In genomic region chr9:21016331-21017176, GRCm38 (mm10) we compare ENCODE assay signal across 8 mouse cellular contexts. TPM values are rescaled to one million over a fixed set of nuclear protein-coding genes. Genes with fewer than 3 reads are reported as not detected.
DNase-seq lines count a peak whose midpoint lies in the region; ATAC-seq and TF ChIP-seq lines count a peak whose summit lies in the region.

No protein-coding gene starts in this region.

- DNase-seq in midbrain, embryonic 11.5 days (ENCODE audit: low spot score, missing footprints) = peak; percentile 87
- DNase-seq in hindbrain, postnatal 0 days (ENCODE audit: low spot score) = no peak
- no peak for DNase-seq in retina, embryonic 14.5 days (ENCODE audit: low spot score)
- no peak for DNase-seq in urinary bladder, postnatal 4 days (ENCODE audit: low spot score in 2 of 2)
- no peak for DNase-seq in gastrocnemius, postnatal 25 days

- H3K9ac ChIP-seq in midbrain, embryonic 11.5 days (ENCODE audit: low read length) = no peak overlapping the region
- H3K9ac ChIP-seq in midbrain, embryonic 13.5 days (replicated peaks) = no peak overlapping the region
- no peak overlapping the region for H3K9ac ChIP-seq in hindbrain, postnatal 0 days (replicated peaks; ENCODE audit: low read length)

- H3K4me1 ChIP-seq in midbrain, embryonic 11.5 days (ENCODE audit: control insufficient read depth, insufficient read depth, low read length) = no peaks in the 10 kb centered on the region; the same call in 1 of the 2 replicates
- H3K4me1 ChIP-seq in midbrain, embryonic 13.5 days (replicated peaks) = peaks cover 10% of the 10 kb centered on the region
- no peaks in the 10 kb centered on the region for H3K4me1 ChIP-seq in hindbrain, postnatal 0 days (ENCODE audit: insufficient read depth, low read length)

- H3K27me3 ChIP-seq in midbrain, embryonic 11.5 days (ENCODE audit: control insufficient read depth, insufficient read depth, low read length) = peaks cover 35% of the 10 kb centered on the region
- H3K27me3 ChIP-seq in midbrain, embryonic 13.5 days = peaks cover 67% of the 10 kb centered on the region
- H3K27me3 ChIP-seq in hindbrain, postnatal 0 days (ENCODE audit: insufficient read depth, low read length) = peaks cover 28% of the 10 kb centered on the region

- H3K27ac ChIP-seq in midbrain, embryonic 11.5 days (ENCODE audit: low read depth, low read length) = no peak overlapping the region
- H3K27ac ChIP-seq in midbrain, embryonic 13.5 days = no peak overlapping the region
- H3K27ac ChIP-seq in hindbrain, postnatal 0 days = no peak overlapping the region

- no peak overlapping the region for H3K4me2 ChIP-seq in midbrain, embryonic 11.5 days
- H3K4me2 ChIP-seq in midbrain, embryonic 13.5 days (replicated peaks) = no peak overlapping the region
- peak overlapping the region; percentile 50 for H3K4me2 ChIP-seq in hindbrain, postnatal 0 days (ENCODE audit: low read depth, low read length)

- H3K36me3 ChIP-seq in midbrain, embryonic 11.5 days (ENCODE audit: control insufficient read depth, insufficient read depth, low read length) = no peaks in the 10 kb centered on the region
- no peaks in the 10 kb centered on the region for H3K36me3 ChIP-seq in midbrain, embryonic 13.5 days
- no peaks in the 10 kb centered on the region for H3K36me3 ChIP-seq in hindbrain, postnatal 0 days (ENCODE audit: insufficient read depth, low read length)

- no peak overlapping the region for H3K4me3 ChIP-seq in midbrain, embryonic 11.5 days (ENCODE audit: low read depth, low read length)
- H3K4me3 ChIP-seq in midbrain, embryonic 13.5 days (replicated peaks) = no peak overlapping the region
- peak overlapping the region; percentile 26 for H3K4me3 ChIP-seq in hindbrain, postnatal 0 days (ENCODE audit: low read length)

- ATAC-seq in midbrain, embryonic 11.5 days (ENCODE audit: low FRiP score) = no peak
- no peak for ATAC-seq in midbrain, embryonic 13.5 days
- 0 out of 2 replicates have a peak, but pooled peaks have one; percentile 9 for ATAC-seq in common myeloid progenitor, adult 5-6 weeks (replicated peaks; ENCODE audit: low read depth, poor library complexity, severe bottlenecking)
- ATAC-seq in hindbrain, postnatal 0 days = no peak
- ATAC-seq in monocyte, adult 5-6 weeks (replicated peaks; ENCODE audit: insufficient number of reproducible peaks, low FRiP score, low TSS enrichment, poor library complexity, severe bottlenecking) = 0 out of 2 replicates have a peak, but pooled peaks have one; percentile 12

- no peak for TF ChIP-seq CTCF in hindbrain, postnatal 0 days (IDR thresholded peaks at IDR 0.05; ENCODE audit: low read depth)

- no peaks in the 10 kb centered on the region for H3K9me3 ChIP-seq in midbrain, embryonic 11.5 days (ENCODE audit: control insufficient read depth, low read length)
- H3K9me3 ChIP-seq in midbrain, embryonic 13.5 days = no peaks in the 10 kb centered on the region
- no peaks in the 10 kb centered on the region for H3K9me3 ChIP-seq in hindbrain, postnatal 0 days (ENCODE audit: low read length)

- 5% methylated on average over 17 of the region's 17 CpGs for WGBS in midbrain, embryonic 11.5 days
- WGBS in midbrain, embryonic 13.5 days = 5% methylated on average over 17 of the region's 17 CpGs
- 7% methylated on average over 17 of the region's 17 CpGs for whole genome bisulfite sequencing in hindbrain, postnatal 0 days

RNA-seq across cellular contexts. Expression of gene Icam1, which starts 0.8 kb away (rescaled TPM):
- polyA plus RNA-seq in midbrain, embryonic 11.5 days (2014; fragmentation: Nextera tagmentation; extraction: Ambion mirVana) = 3.9 and 4.0 TPM in 2 replicates
- polyA plus RNA-seq in midbrain, embryonic 13.5 days (2015; fragmentation: Nextera tagmentation; extraction: Ambion mirVana) = 2.9 and 3.9 TPM in 2 replicates
- total RNA-seq in common myeloid progenitor, adult 5-6 weeks (2017) = 9.1 and 14.8 TPM in 2 replicates
- total RNA-seq in hindbrain, postnatal 0 days (2014; rRNA removed) = 4.3 and 5.0 TPM in 2 replicates
- 3.8 and 4.4 TPM in 2 replicates for polyA plus RNA-seq in hindbrain, postnatal 0 days (2015; fragmentation: Nextera tagmentation; extraction: Ambion mirVana)
- 55.1 to 94.2 TPM (median 67.6 TPM) in 3 replicates for total RNA-seq in monocyte, adult 5-6 weeks (2017)
- total RNA-seq in gastrocnemius, postnatal 25 days (2021) = 1 to 10 TPM; 1.6 to 3.0 TPM

RNA-seq across cellular contexts. Expression of gene Icam4, which starts 12.6 kb away (rescaled TPM):
- 5.4 and 9.2 TPM in 2 replicates for polyA plus RNA-seq in midbrain, embryonic 11.5 days (2014; fragmentation: Nextera tagmentation; extraction: Ambion mirVana)
- 0.23 TPM in 2 replicates for polyA plus RNA-seq in midbrain, embryonic 13.5 days (2015; fragmentation: Nextera tagmentation; extraction: Ambion mirVana)
- 11.5 and 28.9 TPM in 2 replicates for total RNA-seq in common myeloid progenitor, adult 5-6 weeks (2017)
- not detected in 2 replicates for total RNA-seq in hindbrain, postnatal 0 days (2014; rRNA removed)
- 0.15 TPM in 1 of 2 replicates, not detected in the other for polyA plus RNA-seq in hindbrain, postnatal 0 days (2015; fragmentation: Nextera tagmentation; extraction: Ambion mirVana)
- total RNA-seq in monocyte, adult 5-6 weeks (2017) = 1.6 to 3.0 TPM in 2 of 3 replicates, not detected in the other
- 1 to 10 TPM; 1.0 to 1.6 TPM for total RNA-seq in gastrocnemius, postnatal 25 days (2021)

RNA-seq across cellular contexts. Expression of gene Mrpl4, which starts 14.0 kb away (rescaled TPM):
- polyA plus RNA-seq in midbrain, embryonic 11.5 days (2014; fragmentation: Nextera tagmentation; extraction: Ambion mirVana) = 120 and 121 TPM in 2 replicates
- 98.1 and 102 TPM in 2 replicates for polyA plus RNA-seq in midbrain, embryonic 13.5 days (2015; fragmentation: Nextera tagmentation; extraction: Ambion mirVana)
- total RNA-seq in common myeloid progenitor, adult 5-6 weeks (2017) = 33.0 and 35.8 TPM in 2 replicates
- 104 and 107 TPM in 2 replicates for total RNA-seq in hindbrain, postnatal 0 days (2014; rRNA removed)
- polyA plus RNA-seq in hindbrain, postnatal 0 days (2015; fragmentation: Nextera tagmentation; extraction: Ambion mirVana) = 117 and 124 TPM in 2 replicates
- 21.9 to 41.1 TPM (median 25.6 TPM) in 3 replicates for total RNA-seq in monocyte, adult 5-6 weeks (2017)
- 10 to 100 TPM; 61.9 to 62.8 TPM for total RNA-seq in gastrocnemius, postnatal 25 days (2021)

RNA-seq across cellular contexts. Expression of gene Icam5, which starts 15.3 kb away (rescaled TPM):
- not detected in 2 replicates for polyA plus RNA-seq in midbrain, embryonic 11.5 days (2014; fragmentation: Nextera tagmentation; extraction: Ambion mirVana)
- polyA plus RNA-seq in midbrain, embryonic 13.5 days (2015; fragmentation: Nextera tagmentation; extraction: Ambion mirVana) = 0.32 and 0.34 TPM in 2 replicates
- total RNA-seq in common myeloid progenitor, adult 5-6 weeks (2017) = not detected in 2 replicates
- 9.1 and 9.7 TPM in 2 replicates for total RNA-seq in hindbrain, postnatal 0 days (2014; rRNA removed)
- 3.6 and 3.7 TPM in 2 replicates for polyA plus RNA-seq in hindbrain, postnatal 0 days (2015; fragmentation: Nextera tagmentation; extraction: Ambion mirVana)
- not detected in 3 replicates for total RNA-seq in monocyte, adult 5-6 weeks (2017)
- total RNA-seq in gastrocnemius, postnatal 25 days (2021) = not detected

RNA-seq across cellular contexts. Expression of gene S1pr2, which starts 40.0 kb away (rescaled TPM):
- 18.1 and 20.1 TPM in 2 replicates for polyA plus RNA-seq in midbrain, embryonic 11.5 days (2014; fragmentation: Nextera tagmentation; extraction: Ambion mirVana)
- 8.5 and 9.5 TPM in 2 replicates for polyA plus RNA-seq in midbrain, embryonic 13.5 days (2015; fragmentation: Nextera tagmentation; extraction: Ambion mirVana)
- 1.4 and 2.2 TPM in 2 replicates for total RNA-seq in common myeloid progenitor, adult 5-6 weeks (2017)
- 3.4 and 6.0 TPM in 2 replicates for total RNA-seq in hindbrain, postnatal 0 days (2014; rRNA removed)
- polyA plus RNA-seq in hindbrain, postnatal 0 days (2015; fragmentation: Nextera tagmentation; extraction: Ambion mirVana) = 6.9 and 8.5 TPM in 2 replicates
- total RNA-seq in monocyte, adult 5-6 weeks (2017) = 1.6 to 4.4 TPM (median 3.5 TPM) in 3 replicates
- total RNA-seq in gastrocnemius, postnatal 25 days (2021) = 1 to 10 TPM; 2.3 to 3.6 TPM

Comparison
In these comparisons a context has a peak if more than half of its experiments do, and no peak if none do; other contexts are left out.
1. ATAC-seq: peak in common myeloid progenitor, adult 5-6 weeks (single experiment) and monocyte, adult 5-6 weeks (single experiment); none in midbrain, embryonic 11.5 days (single experiment), midbrain, embryonic 13.5 days (single experiment) and hindbrain, postnatal 0 days (single experiment).